Mouse (Mus musculus): ENCODE data around the gene Apol7c. TPM values are rescaled to one million over a fixed set of nuclear protein-coding genes. Genes with fewer than 3 reads are reported as not detected.
A peak's percentile ranks its signal among the peaks of the same experiment; 100 is the strongest.
"Not testable (repeated sequence)": the region's sequence is repeated elsewhere in the genome, so short reads cannot be mapped to it uniquely, and the experiment has no call there.

Gene Apol7c
- polyA plus RNA-seq (2016; fragmentation: Nextera tagmentation; extraction: Ambion mirVana): not detected in 2 replicates

GRCm38 (mm10) chr15:77533216-77533615, at the start of gene Apol7c:
TSS of gene Apol7c (minus strand) at chr15:77533316.
- Histone ChIP-seq H3K27ac (no peak within 1 kb of the TSS), H3K9me3 (no peaks in the 10 kb centered on the region), H3K4me3 (no peak within 1 kb of the TSS), H3K36me3 (no peaks in the 10 kb centered on the region), H3K4me1 (replicated peaks) (no peaks in the 10 kb centered on the region), H3K27me3 (ENCODE audit: insufficient read depth, poor library complexity, severe bottlenecking) (no peaks in the 10 kb centered on the region)
- no peak for DNase-seq (ENCODE audit: low spot score)

GRCm38 (mm10) chr15:77581681-77582080, 48.6 kb upstream of the Apol7c start:
- Histone ChIP-seq H3K27ac (no peak overlapping the region), H3K4me3 (no peak overlapping the region), H3K27me3 (ENCODE audit: insufficient read depth, poor library complexity, severe bottlenecking) (no peaks in the 10 kb centered on the region), H3K4me1 (replicated peaks) (no peaks in the 10 kb centered on the region), H3K9me3 (peaks cover 7% of the 10 kb centered on the region), H3K36me3 (no peaks in the 10 kb centered on the region)
- no peak for DNase-seq (ENCODE audit: low spot score)
- 79% methylated on average over 1 of the region's 1 CpGs for WGBS

DNA sequence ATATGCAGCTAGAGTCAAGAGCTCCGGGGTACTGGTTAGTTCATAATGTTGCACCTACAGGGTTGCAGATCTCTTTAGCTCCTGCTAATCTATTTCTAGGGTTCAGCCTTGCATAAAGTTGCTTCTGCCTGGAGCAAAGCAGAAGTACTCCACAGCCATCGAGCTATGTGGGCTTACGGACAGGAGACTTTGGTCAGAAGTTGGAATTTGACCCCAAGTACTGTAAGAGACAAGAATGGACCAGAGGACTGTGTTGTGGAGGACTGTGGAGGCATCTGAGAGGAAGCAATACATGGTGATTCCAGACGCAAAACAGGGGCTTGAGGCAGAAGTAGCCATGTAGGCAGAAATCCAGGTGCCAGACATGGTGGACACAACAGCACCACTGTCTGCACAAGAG, 46.2 kb upstream of the Apol7c start:
- WGBS: 90% methylated on average over 4 of the region's 4 CpGs
- Histone ChIP-seq H3K4me1 (replicated peaks) (no peaks in the 10 kb centered on the region), H3K36me3 (no peaks in the 10 kb centered on the region), H3K27ac (no peak overlapping the region), H3K27me3 (ENCODE audit: insufficient read depth, poor library complexity, severe bottlenecking) (no peaks in the 10 kb centered on the region), H3K4me3 (no peak overlapping the region), H3K9me3 (peaks cover 7% of the 10 kb centered on the region)
- no peak for DNase-seq (ENCODE audit: low spot score)

DNA sequence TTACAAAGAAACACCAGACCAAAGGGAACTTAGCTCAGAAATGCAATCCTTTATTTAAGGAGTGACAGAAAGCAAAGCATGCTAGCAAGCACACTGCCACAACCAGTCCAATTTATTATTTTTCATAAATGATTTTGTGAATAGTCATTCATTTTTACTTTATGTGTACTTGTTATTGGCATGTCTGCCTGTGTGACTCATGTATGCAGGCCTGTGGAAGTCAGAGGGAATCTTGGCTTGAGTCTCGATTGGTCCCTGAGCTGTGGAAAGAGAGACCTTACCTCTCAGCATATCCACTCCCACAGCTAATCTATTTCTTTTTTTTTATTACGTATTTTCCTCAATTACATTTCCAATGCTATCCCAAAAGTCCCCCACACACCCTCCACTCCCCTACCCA, 45.7 kb upstream of the Apol7c start:
- Histone ChIP-seq H3K27me3 (ENCODE audit: insufficient read depth, poor library complexity, severe bottlenecking) (no peaks in the 10 kb centered on the region), H3K9me3 (peaks cover 6% of the 10 kb centered on the region), H3K4me3 (no peak overlapping the region), H3K4me1 (replicated peaks) (no peaks in the 10 kb centered on the region), H3K36me3 (no peaks in the 10 kb centered on the region), H3K27ac (no peak overlapping the region)
- WGBS: 88% methylated on average over 2 of the region's 2 CpGs
- no peak for DNase-seq (ENCODE audit: low spot score)

GRCm38 (mm10) chr15:77563219-77563618, 30.1 kb upstream of the Apol7c start:
- Histone ChIP-seq H3K27me3 (ENCODE audit: insufficient read depth, poor library complexity, severe bottlenecking) (no peaks in the 10 kb centered on the region), H3K27ac (no peak overlapping the region), H3K4me1 (replicated peaks) (no peaks in the 10 kb centered on the region), H3K36me3 (no peaks in the 10 kb centered on the region), H3K4me3 (no peak overlapping the region), H3K9me3 (no peaks in the 10 kb centered on the region)
- DNase-seq (ENCODE audit: low spot score): no peak

- H3K4me1 ChIP-seq (replicated peaks): no peaks in the 10 kb centered on the region
- no peak within 1 kb of the TSS for H3K27ac ChIP-seq
- DNase-seq (ENCODE audit: low spot score): no peak
- no peaks in the 10 kb centered on the region for H3K27me3 ChIP-seq (ENCODE audit: insufficient read depth, poor library complexity, severe bottlenecking)
- no peaks in the 10 kb centered on the region for H3K9me3 ChIP-seq
- H3K4me3 ChIP-seq: no peak within 1 kb of the TSS
- H3K36me3 ChIP-seq: no peaks in the 10 kb centered on the region
These were observed 28.7 kb upstream of the Apol7c start, which contains the start of gene 1700025B11Rik for GRCm38 (mm10) chr15:77561792-77562191. TSS of gene 1700025B11Rik (minus strand) at chr15:77561892.

GRCm38 (mm10) chr15:77539221-77539620, 6.1 kb upstream of the Apol7c start:
- H3K4me1 ChIP-seq (replicated peaks); H3K4me3 ChIP-seq; DNase-seq (ENCODE audit: low spot score); H3K9me3 ChIP-seq; H3K36me3 ChIP-seq; H3K27me3 ChIP-seq (ENCODE audit: insufficient read depth, poor library complexity, severe bottlenecking); H3K27ac ChIP-seq: not testable (repeated sequence)
- WGBS: 49% methylated on average over 1 of the region's 1 CpGs

- not testable (repeated sequence) for H3K27me3 ChIP-seq (ENCODE audit: insufficient read depth, poor library complexity, severe bottlenecking); H3K9me3 ChIP-seq; H3K27ac ChIP-seq; H3K4me3 ChIP-seq; H3K36me3 ChIP-seq; H3K4me1 ChIP-seq (replicated peaks)
- peak; percentile 43 for DNase-seq (ENCODE audit: low spot score)
- WGBS: 16% methylated on average over 6 of the region's 6 CpGs
These were observed 9.8 kb downstream of the Apol7c start for GRCm38 (mm10) chr15:77523186-77523843.

- WGBS: 76% methylated on average over 4 of the region's 4 CpGs
- not testable (repeated sequence) for DNase-seq (ENCODE audit: low spot score); H3K9me3 ChIP-seq; H3K27me3 ChIP-seq (ENCODE audit: insufficient read depth, poor library complexity, severe bottlenecking); H3K4me1 ChIP-seq (replicated peaks); H3K27ac ChIP-seq; H3K36me3 ChIP-seq; H3K4me3 ChIP-seq
These were observed 12.5 kb downstream of the Apol7c start for GRCm38 (mm10) chr15:77520596-77520995.

GRCm38 (mm10) chr15:77507966-77508365, 25.1 kb downstream of the Apol7c start, which contains the start of gene Apol11a:
TSS of gene Apol11a (plus strand) at chr15:77508271.
- not testable (repeated sequence) for H3K4me3 ChIP-seq; H3K27ac ChIP-seq; H3K9me3 ChIP-seq; H3K4me1 ChIP-seq (replicated peaks); DNase-seq (ENCODE audit: low spot score); H3K36me3 ChIP-seq; H3K27me3 ChIP-seq (ENCODE audit: insufficient read depth, poor library complexity, severe bottlenecking)

GRCm38 (mm10) chr15:77494694-77495093, 38.4 kb downstream of the Apol7c start:
- H3K4me1 ChIP-seq (replicated peaks); H3K27ac ChIP-seq; H3K36me3 ChIP-seq; H3K4me3 ChIP-seq; H3K9me3 ChIP-seq; H3K27me3 ChIP-seq (ENCODE audit: insufficient read depth, poor library complexity, severe bottlenecking); DNase-seq (ENCODE audit: low spot score): not testable (repeated sequence)
- 76% methylated on average over 1 of the region's 1 CpGs for WGBS

DNA sequence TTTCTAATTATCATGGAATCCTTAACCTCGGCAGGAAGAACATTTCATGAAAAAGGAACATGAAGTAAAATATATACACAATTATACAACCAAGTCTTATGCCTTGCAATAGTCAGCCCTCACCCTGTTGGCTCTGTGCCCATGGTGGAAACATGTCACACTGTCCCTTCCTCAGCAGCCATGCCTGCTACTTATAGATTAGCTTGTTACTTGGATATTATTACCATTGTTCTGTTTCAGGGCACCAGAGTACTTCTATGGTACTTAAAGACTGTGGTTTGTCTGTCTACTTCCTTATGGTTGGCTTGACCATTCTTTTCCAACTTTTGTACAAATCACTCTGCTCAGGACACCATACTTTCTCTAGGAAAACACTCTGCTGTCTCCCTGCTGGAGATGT, 39.9 kb downstream of the Apol7c start:
- not testable (repeated sequence) for H3K27me3 ChIP-seq (ENCODE audit: insufficient read depth, poor library complexity, severe bottlenecking); DNase-seq (ENCODE audit: low spot score); H3K4me1 ChIP-seq (replicated peaks); H3K27ac ChIP-seq; H3K36me3 ChIP-seq; H3K4me3 ChIP-seq; H3K9me3 ChIP-seq
- no CpG with 5 or more reads among the region's 1 CpGs for WGBS

GRCm38 (mm10) chr15:77482140-77482794, 50.8 kb downstream of the Apol7c start:
- H3K4me3 ChIP-seq: no peak overlapping the region
- H3K27me3 ChIP-seq (ENCODE audit: insufficient read depth, poor library complexity, severe bottlenecking): no peaks in the 10 kb centered on the region
- no peaks in the 10 kb centered on the region for H3K4me1 ChIP-seq (replicated peaks)
- WGBS: 80% methylated on average over 4 of the region's 4 CpGs
- no peak overlapping the region for H3K27ac ChIP-seq
- DNase-seq (ENCODE audit: low spot score): no peak
- no peaks in the 10 kb centered on the region for H3K9me3 ChIP-seq
- H3K36me3 ChIP-seq: no peaks in the 10 kb centered on the region

DNA sequence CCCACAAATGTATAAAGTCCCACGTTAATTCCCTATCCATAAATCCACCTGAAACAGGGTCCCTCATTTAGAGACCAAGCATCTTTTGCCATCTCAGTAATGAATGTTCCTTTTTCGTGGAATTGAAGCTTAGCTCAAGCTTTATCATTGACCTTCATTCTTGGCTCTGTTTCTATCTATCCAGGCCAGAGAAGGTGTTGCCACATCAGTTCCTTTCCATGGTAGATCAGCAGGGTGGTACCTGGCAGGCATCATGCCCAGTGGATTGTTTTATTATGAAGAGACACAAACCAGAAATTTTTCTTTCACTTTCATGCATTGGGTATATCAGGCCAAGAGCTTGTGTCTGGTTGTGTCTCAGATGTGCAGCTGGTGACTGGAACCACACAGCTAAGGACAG, 56.4 kb downstream of the Apol7c start, which contains the start of gene Apol10a:
Gene Apol10a (plus strand): TSS at position 355 of the 400 bp plus-strand sequence.
- not testable (repeated sequence) for H3K4me3 ChIP-seq; H3K36me3 ChIP-seq; DNase-seq (ENCODE audit: low spot score); H3K4me1 ChIP-seq (replicated peaks); H3K27ac ChIP-seq; H3K27me3 ChIP-seq (ENCODE audit: insufficient read depth, poor library complexity, severe bottlenecking); H3K9me3 ChIP-seq
- WGBS: 86% methylated on average over 2 of the region's 2 CpGs

Data from hindbrain, embryonic 10.5 days (tissue).